14 mouse cellular contexts compared by ENCODE assay signal in the genomic region with DNA sequence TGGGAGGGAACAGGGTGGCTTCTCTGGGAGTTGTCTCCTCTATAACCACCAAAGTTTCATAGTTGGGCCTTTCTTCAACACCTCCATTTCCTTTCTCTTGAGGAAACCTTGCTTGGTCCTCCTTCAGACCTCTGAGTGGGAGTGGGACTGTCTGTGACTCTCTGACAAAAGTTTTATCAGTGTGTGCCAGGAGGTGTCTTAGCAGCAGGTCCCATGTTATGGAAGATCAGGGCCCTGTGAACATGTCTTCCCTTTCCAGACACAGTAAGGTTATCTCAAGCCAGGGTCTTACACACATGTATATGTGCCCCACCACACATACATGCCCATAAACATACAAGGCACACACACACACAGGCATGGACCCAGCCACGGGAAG. TPM values are rescaled to one million over a fixed set of nuclear protein-coding genes. Genes with fewer than 3 reads are reported as not detected.
DNase-seq lines count a peak whose midpoint lies in the region; ATAC-seq and TF ChIP-seq lines count a peak whose summit lies in the region.
"Had no signal": no experiment of that assay in that cellular context is flagged by ENCODE, and none has a peak within 500 bp of the region (broad histone marks: within the 10 kb centered on the region; RNA-seq: fewer than 3 reads in every experiment).

No protein-coding gene starts in this region.

- intact Hi-C loops in left cerebral cortex, postnatal 36 days (cut with DNase I): no loop called here

- TF ChIP-seq EP300 in stomach, postnatal 0 days (optimal IDR thresholded peaks at IDR 0.05): no peak

- H3K4me1 ChIP-seq in hindbrain, embryonic 15.5 days (replicated peaks): peaks cover 14% of the 10 kb centered on the region
- no peaks in the 10 kb centered on the region; the same call in 1 of the 2 replicates for H3K4me1 ChIP-seq in hindbrain, embryonic 11.5 days (replicated peaks; ENCODE audit: control insufficient read depth, insufficient read depth, low read length)
- peaks cover 11% of the 10 kb centered on the region for H3K4me1 ChIP-seq in stomach, embryonic 15.5 days
- peaks cover 2% of the 10 kb centered on the region; the same call in 1 of the 2 replicates for H3K4me1 ChIP-seq in stomach, postnatal 0 days (replicated peaks; ENCODE audit: control insufficient read depth, insufficient read depth)
- peaks cover 54% of the 10 kb centered on the region for H3K4me1 ChIP-seq in liver, embryonic 12.5 days

- no peaks in the 10 kb centered on the region for H3K27me3 ChIP-seq in hindbrain, embryonic 15.5 days
- H3K27me3 ChIP-seq in hindbrain, embryonic 11.5 days (ENCODE audit: control insufficient read depth, insufficient read depth, low read length): 0 out of 2 replicates have a peak, but pooled peaks cover 2% of the 10 kb centered on the region
- no peaks in the 10 kb centered on the region for H3K27me3 ChIP-seq in stomach, embryonic 15.5 days (replicated peaks)
- H3K27me3 ChIP-seq in stomach, postnatal 0 days (ENCODE audit: control insufficient read depth, insufficient read depth, low read length): no peaks in the 10 kb centered on the region
- no peaks in the 10 kb centered on the region for H3K27me3 ChIP-seq in liver, embryonic 12.5 days (replicated peaks)
- H3K27me3 ChIP-seq: embryonic facial prominence, embryonic 12.5 days; midbrain, embryonic 13.5 days had no signal

- no peak overlapping the region for H3K4me2 ChIP-seq in hindbrain, embryonic 15.5 days
- no peak overlapping the region for H3K4me2 ChIP-seq in hindbrain, embryonic 11.5 days (replicated peaks; ENCODE audit: low read depth, low read length)
- H3K4me2 ChIP-seq in stomach, embryonic 15.5 days: no peak overlapping the region
- no peak overlapping the region for H3K4me2 ChIP-seq in stomach, postnatal 0 days (replicated peaks; ENCODE audit: low read depth)
- peak overlapping the region; percentile 73 for H3K4me2 ChIP-seq in liver, embryonic 12.5 days

- no peaks in the 10 kb centered on the region for H3K36me3 ChIP-seq in hindbrain, embryonic 15.5 days
- H3K36me3 ChIP-seq in hindbrain, embryonic 11.5 days (ENCODE audit: control insufficient read depth, insufficient read depth, low read length): no peaks in the 10 kb centered on the region
- no peaks in the 10 kb centered on the region for H3K36me3 ChIP-seq in stomach, embryonic 15.5 days
- H3K36me3 ChIP-seq in stomach, postnatal 0 days (ENCODE audit: control insufficient read depth, insufficient read depth, low read length): no peaks in the 10 kb centered on the region
- no peaks in the 10 kb centered on the region for H3K36me3 ChIP-seq in liver, embryonic 12.5 days
- H3K36me3 ChIP-seq: embryonic facial prominence, embryonic 12.5 days; forebrain, embryonic 12.5 days; midbrain, embryonic 13.5 days had no signal

- peak overlapping the region; percentile 68; the same call in 1 of the 2 replicates for H3K27ac ChIP-seq in hindbrain, embryonic 15.5 days (replicated peaks)
- H3K27ac ChIP-seq in hindbrain, embryonic 11.5 days (ENCODE audit: low read depth, low read length): no peak overlapping the region
- no peak overlapping the region for H3K27ac ChIP-seq in stomach, embryonic 15.5 days
- no peak overlapping the region; the same call in 1 of the 2 replicates for H3K27ac ChIP-seq in stomach, postnatal 0 days (replicated peaks)
- peak overlapping the region; percentile 98 for H3K27ac ChIP-seq in liver, embryonic 12.5 days
- H3K27ac ChIP-seq: embryonic facial prominence, embryonic 12.5 days; forebrain, embryonic 12.5 days; midbrain, embryonic 13.5 days had no signal

- WGBS in hindbrain, embryonic 15.5 days: 81% methylated on average over 1 of the region's 1 CpGs
- 75% methylated on average over 1 of the region's 1 CpGs for WGBS in hindbrain, embryonic 11.5 days
- WGBS in stomach, embryonic 15.5 days: 85% methylated on average over 1 of the region's 1 CpGs
- WGBS in stomach, postnatal 0 days: 86% methylated on average over 1 of the region's 1 CpGs
- 57% methylated on average over 1 of the region's 1 CpGs for WGBS in liver, embryonic 12.5 days (ENCODE audit: insufficient replicate concordance)

- TF ChIP-seq CTCF in stomach, postnatal 0 days (IDR thresholded peaks at IDR 0.05; ENCODE audit: low read depth): no peak

- DNase-seq in hindbrain, embryonic 11.5 days (ENCODE audit: low spot score): no peak
- no peak for DNase-seq in stomach, postnatal 0 days (ENCODE audit: low spot score)
- DNase-seq in urinary bladder, postnatal 36 days (ENCODE audit: low spot score in 2 of 2): no peak
- DNase-seq in left cerebral cortex, postnatal 36 days (ENCODE audit: low spot score in 2 of 2): no peak
- no peak for DNase-seq in embryo, embryonic 10.5 days (ENCODE audit: low spot score)
- DNase-seq: adrenal gland, postnatal 14 days; cerebellum, postnatal 10 days; right cerebral cortex, postnatal 14 days had no signal

- H3K9ac ChIP-seq in hindbrain, embryonic 15.5 days: no peak overlapping the region
- H3K9ac ChIP-seq in hindbrain, embryonic 11.5 days (ENCODE audit: low read depth, low read length): no peak overlapping the region
- H3K9ac ChIP-seq in stomach, embryonic 15.5 days: no peak overlapping the region
- no peak overlapping the region for H3K9ac ChIP-seq in stomach, postnatal 0 days (ENCODE audit: low read length)
- peak overlapping the region; percentile 73 for H3K9ac ChIP-seq in liver, embryonic 12.5 days
- H3K9ac ChIP-seq: forebrain, embryonic 12.5 days had no signal

- no peak overlapping the region for H3K4me3 ChIP-seq in hindbrain, embryonic 15.5 days
- H3K4me3 ChIP-seq in hindbrain, embryonic 11.5 days (ENCODE audit: low read depth, low read length): no peak overlapping the region
- H3K4me3 ChIP-seq in stomach, embryonic 15.5 days (replicated peaks): no peak overlapping the region
- no peak overlapping the region for H3K4me3 ChIP-seq in stomach, postnatal 0 days (ENCODE audit: low read depth, low read length)
- peak overlapping the region; percentile 33; the same call in 1 of the 2 replicates for H3K4me3 ChIP-seq in liver, embryonic 12.5 days

- H3K9me3 ChIP-seq in hindbrain, embryonic 15.5 days: no peaks in the 10 kb centered on the region
- no peaks in the 10 kb centered on the region for H3K9me3 ChIP-seq in hindbrain, embryonic 11.5 days (ENCODE audit: control insufficient read depth, low read length)
- H3K9me3 ChIP-seq in stomach, embryonic 15.5 days: no peaks in the 10 kb centered on the region
- H3K9me3 ChIP-seq in stomach, postnatal 0 days (ENCODE audit: control insufficient read depth, low read length): no peaks in the 10 kb centered on the region
- H3K9me3 ChIP-seq in liver, embryonic 12.5 days (replicated peaks): no peaks in the 10 kb centered on the region
- H3K9me3 ChIP-seq: embryonic facial prominence, embryonic 12.5 days; forebrain, embryonic 12.5 days; midbrain, embryonic 13.5 days had no signal

- ATAC-seq in hindbrain, embryonic 15.5 days (ENCODE audit: low FRiP score, low read depth): no peak
- ATAC-seq in hindbrain, embryonic 11.5 days (ENCODE audit: low FRiP score): no peak
- ATAC-seq in stomach, embryonic 15.5 days (ENCODE audit: insufficient read depth, low FRiP score, low read depth): peak; percentile 52; the same call in 1 of the 2 replicates
- ATAC-seq in stomach, postnatal 0 days (ENCODE audit: low FRiP score, low TSS enrichment): no peak
- ATAC-seq in liver, embryonic 12.5 days: peak; percentile 85

RNA-seq across cellular contexts. Expression of a gene that starts 56.1 kb away (rescaled TPM):
- polyA plus RNA-seq in hindbrain, embryonic 15.5 days (2015; fragmentation: Nextera tagmentation; extraction: Ambion mirVana): 0.48 and 0.49 TPM in 2 replicates
- 0.57 and 0.64 TPM in 2 replicates for polyA plus RNA-seq in hindbrain, embryonic 11.5 days (2014; fragmentation: Nextera tagmentation; extraction: Ambion mirVana)
- 0.48 and 0.50 TPM in 2 replicates for polyA plus RNA-seq in stomach, embryonic 15.5 days (2015; fragmentation: Nextera tagmentation; extraction: Ambion mirVana)
- polyA plus RNA-seq in stomach, postnatal 0 days (2015; fragmentation: Nextera tagmentation; extraction: Ambion mirVana): 0.41 and 0.52 TPM in 2 replicates
- 0.13 and 0.14 TPM in 2 replicates for polyA plus RNA-seq in liver, embryonic 12.5 days (2016; fragmentation: Nextera tagmentation; extraction: Ambion mirVana)
- total RNA-seq in left cerebral cortex, postnatal 36 days (2021): 1 to 10 TPM in 1 of 2 experiments, under 1 TPM in 1; 0.64 to 1.4 TPM

RNA-seq across cellular contexts. Expression of a gene that starts 56.3 kb away (rescaled TPM):
- 35.1 and 36.3 TPM in 2 replicates for polyA plus RNA-seq in hindbrain, embryonic 15.5 days (2015; fragmentation: Nextera tagmentation; extraction: Ambion mirVana)
- 51.7 and 65.0 TPM in 2 replicates for polyA plus RNA-seq in hindbrain, embryonic 11.5 days (2014; fragmentation: Nextera tagmentation; extraction: Ambion mirVana)
- 43.4 and 50.8 TPM in 2 replicates for polyA plus RNA-seq in stomach, embryonic 15.5 days (2015; fragmentation: Nextera tagmentation; extraction: Ambion mirVana)
- 18.6 and 19.2 TPM in 2 replicates for polyA plus RNA-seq in stomach, postnatal 0 days (2015; fragmentation: Nextera tagmentation; extraction: Ambion mirVana)
- polyA plus RNA-seq in liver, embryonic 12.5 days (2016; fragmentation: Nextera tagmentation; extraction: Ambion mirVana): 51.6 and 51.7 TPM in 2 replicates
- 10 to 100 TPM; 13.2 to 21.7 TPM for total RNA-seq in left cerebral cortex, postnatal 36 days (2021)

Comparison
In these comparisons a context has a peak if more than half of its experiments do, and no peak if none do; other contexts are left out.
1. ATAC-seq: peak in stomach, embryonic 15.5 days (single experiment) and liver, embryonic 12.5 days (single experiment); none in hindbrain, embryonic 15.5 days (single experiment), hindbrain, embryonic 11.5 days (single experiment) and stomach, postnatal 0 days (single experiment).
2. H3K27ac ChIP-seq: peak in hindbrain, embryonic 15.5 days (single experiment) and liver, embryonic 12.5 days (single experiment); none in hindbrain, embryonic 11.5 days (single experiment), stomach, embryonic 15.5 days (single experiment) and stomach, postnatal 0 days (single experiment).